Mouse (Mus musculus) telencephalon, adult 2 months (tissue): ENCODE measurements at regions not wholly inside any gene's neighbourhood (a gene's known extent, or its start where the extent isn't known, plus 50 kb on each side); places are given as distances from the start of the nearest gene placed in this dataset.

Experiments
- DNase-seq: peaks from one replicate; pipeline ENCODE4 v3.0.0-alpha.2; 2011; ENCODE audit warnings: low read depth, low spot score

GRCm38 (mm10) chr7:145105831-145106493 lies 102.0 kb downstream of the 1810010D01Rik start:
- no peak for DNase-seq

GRCm38 (mm10) chr7:145102692-145103091 lies 105.2 kb downstream of the 1810010D01Rik start:
- DNase-seq, result no peak

GRCm38 (mm10) chr7:145102216-145102615 lies 105.7 kb downstream of the 1810010D01Rik start:
- peak; percentile 40 for DNase-seq

- DNase-seq, result no peak
These were observed 109.6 kb downstream of the 1810010D01Rik start for GRCm38 (mm10) chr7:145098335-145098734.

GRCm38 (mm10) chr7:145094134-145094526 lies 113.8 kb downstream of the 1810010D01Rik start:
- no peak for DNase-seq

- no peak for DNase-seq
These were observed 114.3 kb downstream of the 1810010D01Rik start for GRCm38 (mm10) chr7:145093417-145094133.

GRCm38 (mm10) chr7:145092392-145093176 lies 115.3 kb downstream of the 1810010D01Rik start:
- DNase-seq, result no peak

- no peak for DNase-seq
These were observed 117.1 kb downstream of the 1810010D01Rik start for GRCm38 (mm10) chr7:145090849-145091248.

- no peak for DNase-seq
These were observed 118.6 kb downstream of the 1810010D01Rik start for GRCm38 (mm10) chr7:145089315-145089721.

GRCm38 (mm10) chr7:145088655-145089054 lies 119.3 kb downstream of the 1810010D01Rik start:
- DNase-seq, result no peak

GRCm38 (mm10) chr7:145087790-145088189 lies 120.1 kb downstream of the 1810010D01Rik start:
- no peak for DNase-seq

- no peak for DNase-seq
These were observed 124.8 kb downstream of the 1810010D01Rik start for GRCm38 (mm10) chr7:145082917-145083752.

- DNase-seq, result no peak
These were observed 132.5 kb upstream of the Ccnd1 start for GRCm38 (mm10) chr7:145071996-145072790.

GRCm38 (mm10) chr7:145071533-145071932 lies 131.8 kb upstream of the Ccnd1 start:
- DNase-seq, result no peak

GRCm38 (mm10) chr7:145067366-145067765 lies 127.6 kb upstream of the Ccnd1 start:
- DNase-seq, result no peak

GRCm38 (mm10) chr7:145056320-145056719 lies 116.6 kb upstream of the Ccnd1 start:
- DNase-seq, result no peak

- DNase-seq, result no peak
These were observed 111.9 kb upstream of the Ccnd1 start for GRCm38 (mm10) chr7:145051616-145052015.

GRCm38 (mm10) chr7:145050729-145051128 lies 111.0 kb upstream of the Ccnd1 start:
- DNase-seq, result no peak

GRCm38 (mm10) chr7:145048481-145048877 lies 108.8 kb upstream of the Ccnd1 start:
- no peak for DNase-seq

GRCm38 (mm10) chr7:145047771-145048480 lies 108.2 kb upstream of the Ccnd1 start:
- no peak for DNase-seq
